Mouse (Mus musculus) A20 (cell line): ENCODE measurements around the gene Mylk.

Source experiments
- DNase-seq: peaks from one replicate; pipeline ENCODE4 v3.0.0-alpha.2; 2011; ENCODE audit warnings: low read depth, low spot score

Gene Mylk

DNA sequence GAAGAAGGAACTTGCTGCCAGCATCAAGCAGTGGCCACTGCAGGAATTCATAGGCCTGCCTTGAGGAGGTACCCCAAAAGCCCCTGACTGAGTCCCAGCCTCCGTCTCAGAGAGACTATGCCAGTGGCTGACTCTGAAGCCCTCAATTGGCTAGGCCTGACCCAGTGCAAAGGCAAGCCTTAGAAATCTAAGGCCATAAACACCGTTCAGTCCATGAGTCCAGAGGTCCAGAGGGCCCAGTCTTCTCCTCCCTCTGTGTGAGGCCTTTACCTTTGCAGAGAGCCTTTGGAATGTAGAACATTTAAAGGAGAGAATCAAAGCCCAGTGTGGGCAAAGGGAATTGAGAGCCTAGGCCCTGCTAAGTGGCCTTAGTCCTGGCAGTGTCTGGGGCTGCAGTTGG lies 193.2 kb downstream of the Mylk start:
- DNase-seq = no peak

DNA sequence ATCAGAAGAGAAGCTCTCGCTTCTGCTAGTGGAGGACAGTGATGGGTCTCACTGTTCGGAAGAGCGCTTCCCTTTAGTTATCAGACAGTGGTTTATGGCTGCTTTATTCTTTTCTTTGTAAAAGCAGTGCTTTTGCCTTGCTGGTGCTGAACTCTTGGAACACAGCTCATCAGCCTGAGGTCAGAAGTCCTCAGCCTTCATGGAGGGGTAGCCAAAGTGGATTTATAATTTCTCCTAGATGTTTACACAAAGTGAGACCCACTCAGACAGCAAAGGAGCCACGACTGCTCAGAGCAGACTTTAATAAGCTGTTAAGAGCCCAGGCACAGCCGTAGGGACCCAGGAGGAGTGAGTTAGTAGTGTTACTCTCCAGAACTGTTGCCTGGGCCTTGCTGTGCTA lies 194.9 kb downstream of the Mylk start:
- no peak for DNase-seq

DNA sequence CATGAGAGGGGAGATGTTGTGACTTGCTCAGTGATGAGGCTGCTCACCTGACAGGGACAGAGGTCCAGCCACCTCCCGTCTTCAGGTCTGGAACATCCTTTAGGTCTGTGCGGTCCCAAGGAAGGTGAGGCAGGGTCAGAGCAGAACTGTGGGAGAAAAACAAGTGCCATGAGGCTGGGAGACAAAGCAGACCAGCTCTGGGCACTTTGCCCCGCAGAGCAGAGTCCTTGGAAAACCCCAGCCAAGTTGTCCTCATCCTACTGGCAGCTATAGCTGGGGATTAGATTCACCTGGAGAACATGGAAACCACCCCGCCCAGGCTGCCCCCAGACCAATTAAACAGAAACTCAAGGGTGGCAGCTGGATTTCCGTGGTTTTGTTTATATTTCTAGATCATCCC lies 195.4 kb downstream of the Mylk start:
- no peak for DNase-seq

DNA sequence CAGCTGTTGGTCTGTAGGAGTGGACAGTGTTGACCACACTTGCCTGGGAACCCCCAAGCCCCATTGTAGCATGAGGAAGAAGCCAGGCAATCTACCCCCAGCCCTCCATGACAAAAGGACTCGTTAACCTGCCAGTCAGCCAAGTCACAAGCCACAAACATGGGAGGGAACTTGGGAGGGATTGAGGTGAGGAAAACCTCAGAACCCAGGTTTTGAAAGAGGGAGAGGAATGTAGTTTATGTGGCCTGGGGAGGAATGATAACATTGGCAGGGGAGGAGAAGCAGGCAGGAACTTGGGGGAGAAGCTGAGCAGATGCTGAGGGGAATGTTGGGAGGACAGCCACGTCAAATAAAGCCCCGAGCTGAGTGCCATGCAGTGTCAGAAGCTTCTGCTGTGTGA lies 196.9 kb downstream of the Mylk start:
- DNase-seq = no peak

DNA sequence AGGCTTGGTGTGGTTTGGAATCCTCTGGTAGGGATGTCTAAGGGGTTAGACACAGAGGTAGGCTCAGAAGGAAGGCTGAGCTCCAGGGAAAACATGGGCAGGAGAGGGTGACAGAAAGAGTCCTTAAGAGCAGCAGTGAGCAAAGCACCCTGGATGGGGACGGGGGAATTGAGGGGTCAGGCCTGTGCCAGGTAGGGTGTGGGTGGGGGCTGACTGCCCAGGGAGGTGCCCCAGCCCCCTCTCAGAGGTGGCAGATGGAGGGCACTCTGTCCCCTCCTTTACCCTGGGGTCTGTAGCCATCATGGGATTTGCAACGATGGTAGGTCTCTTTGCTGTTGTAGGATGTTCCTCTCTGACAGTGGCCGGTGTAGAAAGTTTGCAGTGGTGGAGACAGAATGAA lies 201.3 kb downstream of the Mylk start:
- no peak for DNase-seq

DNA sequence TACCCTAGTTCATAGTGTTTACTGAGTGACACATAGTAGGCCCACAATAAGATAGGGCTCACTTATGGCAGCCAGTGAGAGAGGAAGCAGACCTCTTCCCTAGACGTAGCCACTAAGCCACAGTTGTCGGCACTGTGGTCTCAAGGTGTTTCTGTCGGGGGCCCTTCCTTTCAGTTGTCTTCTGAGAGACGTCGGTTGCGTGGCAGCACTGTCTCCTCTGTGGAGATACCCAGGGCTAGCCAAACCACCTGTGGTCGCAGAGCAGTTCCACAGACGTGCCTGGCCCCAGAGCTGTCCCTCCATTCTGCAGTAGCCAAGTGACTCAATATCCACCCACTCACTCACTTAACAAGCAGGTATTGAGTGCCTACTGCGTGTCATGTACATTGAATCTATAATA lies 205.9 kb downstream of the Mylk start:
- DNase-seq = no peak

DNA sequence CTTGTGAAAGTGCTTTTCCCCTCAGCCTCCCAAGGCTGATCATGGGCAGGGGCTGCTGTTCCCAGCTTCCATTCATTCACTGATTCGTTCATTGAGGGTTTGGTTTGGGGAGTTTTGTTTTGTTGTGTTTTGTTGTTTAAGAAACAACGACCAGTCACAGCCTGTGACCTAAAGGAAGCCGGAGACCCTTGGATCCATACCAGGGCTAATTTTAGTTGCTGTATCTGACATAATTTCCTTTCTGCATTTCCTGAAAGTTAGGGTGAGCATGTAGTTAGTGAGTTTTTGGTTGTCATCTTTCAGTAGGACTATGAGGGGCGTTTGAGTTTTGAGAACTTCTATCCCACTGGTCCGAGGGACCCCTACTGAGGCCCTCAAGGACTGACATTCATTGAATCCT lies 207.2 kb downstream of the Mylk start:
- DNase-seq = no peak

DNA sequence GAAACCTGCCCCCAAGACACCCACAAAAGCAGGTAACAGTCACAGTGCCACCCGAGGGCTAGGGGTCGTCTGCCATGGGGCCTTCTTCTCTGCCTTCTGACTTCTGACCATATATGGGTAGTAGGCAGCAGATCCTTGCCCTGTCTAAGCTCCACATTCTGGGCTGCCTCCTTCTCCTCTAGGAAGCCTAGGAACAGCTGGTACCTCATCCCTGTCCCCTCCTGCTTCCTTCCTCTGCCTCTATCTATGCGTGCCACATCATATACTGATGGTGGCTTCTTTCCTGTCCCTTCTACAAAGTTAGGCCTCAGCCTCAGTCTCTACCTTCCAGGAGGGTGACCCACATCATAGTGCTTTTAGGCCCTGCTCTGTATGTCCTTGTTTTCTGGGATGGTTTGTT lies 207.8 kb downstream of the Mylk start:
- no peak for DNase-seq

DNA sequence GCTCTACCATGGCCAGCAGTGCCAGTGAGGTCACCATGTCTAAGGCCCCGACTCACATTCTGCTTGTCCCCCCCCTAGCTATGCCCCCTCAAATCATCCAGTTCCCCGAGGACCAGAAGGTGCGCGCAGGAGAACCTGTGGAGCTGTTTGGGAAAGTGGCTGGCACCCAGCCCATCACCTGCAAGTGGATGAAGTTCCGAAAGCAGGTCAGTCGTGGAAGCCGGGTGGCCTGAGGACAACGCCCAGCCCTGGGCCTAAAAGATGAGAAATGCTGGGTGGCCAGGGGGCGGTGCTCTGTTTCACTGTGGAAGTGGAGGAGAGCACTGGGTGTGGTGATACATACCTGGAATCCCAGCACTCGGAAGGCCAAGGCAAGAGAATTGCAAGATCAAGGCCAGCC lies 208.5 kb downstream of the Mylk start:
- DNase-seq = no peak

DNA sequence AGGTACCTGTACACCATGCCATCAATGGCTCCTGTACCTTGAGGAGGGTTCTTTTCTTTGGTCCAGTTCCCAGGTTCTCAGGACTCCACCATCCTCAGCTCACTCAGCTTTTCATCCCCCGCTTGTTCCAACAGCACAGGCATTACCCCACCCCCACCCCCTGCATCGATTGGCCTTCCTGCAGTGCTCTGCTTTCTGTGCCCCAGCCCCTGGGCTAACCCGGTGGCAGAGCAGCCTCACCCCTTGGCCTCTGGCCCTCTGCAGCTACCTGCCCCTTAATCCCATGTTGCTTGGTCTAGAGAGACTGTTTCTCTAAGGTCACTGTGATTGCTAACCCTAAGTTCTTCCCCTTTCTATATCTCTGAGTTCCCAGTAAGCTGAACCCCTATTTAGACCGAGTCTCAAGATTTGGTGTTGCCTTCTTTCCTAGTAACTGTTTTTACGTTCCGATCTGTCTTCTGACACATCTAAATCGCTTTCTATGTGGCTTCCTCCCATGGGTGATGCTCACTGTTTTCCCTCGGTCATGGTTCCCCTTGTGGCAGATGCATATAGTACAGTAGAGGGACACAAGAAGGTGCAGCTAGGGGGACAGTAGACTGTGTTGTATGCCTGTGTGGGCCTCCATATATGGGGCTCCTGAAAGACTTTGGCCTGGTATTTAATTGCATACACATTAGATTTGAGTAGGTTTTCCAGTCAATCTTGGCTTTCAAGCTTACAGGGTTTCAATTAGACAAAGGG lies 212.6 kb downstream of the Mylk start:
- DNase-seq = no peak

DNA sequence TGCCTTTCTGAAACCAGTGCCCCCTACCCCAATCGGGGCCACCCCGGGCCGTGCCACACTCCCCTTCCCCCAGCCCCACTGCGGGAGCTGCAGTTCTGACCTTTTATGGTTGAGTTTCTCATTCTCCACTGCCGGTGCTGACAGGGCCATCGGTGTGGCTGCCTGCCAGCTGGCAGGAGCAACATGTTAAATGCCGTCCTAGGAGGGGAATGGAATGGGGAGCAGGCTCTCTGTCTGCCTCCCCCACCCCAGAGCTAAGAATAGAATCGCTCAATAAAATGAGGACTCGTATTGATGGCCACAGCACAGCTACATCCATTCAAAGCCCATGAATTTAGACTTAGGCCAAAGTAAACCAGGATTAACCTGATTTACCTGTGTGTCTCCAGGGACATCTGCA lies 213.7 kb downstream of the Mylk start:
- no peak for DNase-seq

DNA sequence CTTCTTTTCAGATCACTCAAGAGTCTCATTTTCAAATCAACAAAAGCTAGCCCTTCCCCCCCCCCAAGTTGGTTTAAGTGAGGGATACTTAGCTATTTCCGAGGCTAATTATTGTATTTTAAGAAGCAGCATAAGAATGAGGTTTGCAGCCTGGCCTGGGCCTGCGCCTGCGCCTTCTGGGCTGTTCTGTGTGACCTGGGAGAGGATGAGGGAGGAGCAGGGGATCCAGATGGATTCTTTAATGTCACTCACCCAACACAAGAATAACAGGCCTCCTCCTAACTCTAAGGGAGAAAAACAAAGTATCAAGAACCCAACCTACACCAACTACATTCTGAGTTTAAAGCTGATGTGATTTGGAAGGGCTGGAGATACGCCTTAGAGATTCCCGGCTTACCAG lies 214.3 kb downstream of the Mylk start:
- no peak for DNase-seq

DNA sequence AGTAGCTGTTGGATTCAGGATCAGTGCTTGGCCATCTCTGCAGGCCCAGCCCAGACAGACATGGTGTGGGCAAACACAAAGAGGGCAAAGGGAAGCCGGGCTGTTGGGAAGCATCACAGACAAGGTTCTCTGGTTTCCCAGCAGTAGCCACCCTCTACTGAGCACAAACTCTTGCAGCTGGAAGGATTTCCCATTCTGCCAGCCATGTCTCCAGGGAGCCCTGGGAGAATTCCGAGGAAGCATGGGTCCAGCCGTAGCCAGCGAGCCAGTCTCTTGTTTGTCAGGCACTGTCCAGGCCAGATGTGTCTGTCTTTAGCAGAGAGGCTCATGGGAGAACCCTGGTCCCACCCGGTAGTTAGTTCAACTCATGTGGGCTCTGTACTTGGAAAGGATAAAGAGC lies 215.2 kb downstream of the Mylk start:
- no peak for DNase-seq

DNA sequence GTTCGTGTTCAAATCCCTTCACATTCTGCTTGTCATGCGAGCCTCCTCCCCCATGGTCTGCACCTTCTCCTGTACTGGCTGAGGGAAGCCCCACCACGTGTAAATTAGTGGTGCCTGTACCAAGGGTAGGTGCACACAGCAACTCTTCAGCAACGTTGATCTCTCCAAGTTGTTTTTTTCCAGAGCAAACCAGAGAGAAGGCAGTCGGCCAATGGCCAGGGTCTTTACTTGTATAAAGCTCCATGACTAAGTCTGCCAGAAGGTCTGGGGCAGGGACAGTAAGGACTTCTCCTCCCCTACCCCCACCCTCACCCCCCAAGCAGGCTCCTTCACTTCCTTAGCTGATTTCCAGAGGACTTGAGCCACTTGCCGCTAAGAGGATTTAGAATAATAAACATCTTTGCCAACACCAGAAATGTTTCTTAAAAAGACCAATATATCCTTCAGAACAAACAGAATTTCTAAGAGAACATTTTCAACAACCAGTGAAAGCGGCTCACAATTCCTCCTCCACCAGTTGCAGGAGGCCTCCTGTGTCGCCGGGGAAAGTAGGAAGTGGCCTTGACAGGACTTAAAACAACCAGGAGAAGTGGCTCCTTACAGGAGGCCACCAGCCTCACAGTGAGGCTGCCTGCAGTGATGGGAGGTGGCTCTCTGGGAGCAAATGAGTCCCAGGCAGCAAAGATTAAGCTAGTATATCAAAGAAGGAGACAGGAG lies 216.0 kb downstream of the Mylk start:
- DNase-seq = no peak

DNA sequence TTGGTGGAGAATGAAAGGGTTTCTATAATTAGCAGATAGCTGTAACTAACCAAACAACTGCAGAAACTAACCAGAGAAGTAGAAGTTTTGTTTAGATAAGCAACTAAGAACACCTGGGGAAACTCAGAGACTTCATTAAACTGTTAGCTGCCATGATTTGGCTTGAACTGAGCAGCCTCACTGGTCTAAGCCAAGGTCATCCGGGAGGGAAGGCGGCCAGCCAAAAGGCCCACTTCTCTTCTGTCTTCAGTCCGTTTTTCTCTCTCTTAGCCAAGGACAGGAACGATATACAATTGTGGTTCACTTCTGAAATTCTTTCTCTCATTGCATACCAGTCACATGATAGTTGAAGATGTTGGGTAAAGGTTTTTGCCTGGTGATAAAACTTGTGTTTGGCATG lies 217.3 kb downstream of the Mylk start:
- no peak for DNase-seq

DNA sequence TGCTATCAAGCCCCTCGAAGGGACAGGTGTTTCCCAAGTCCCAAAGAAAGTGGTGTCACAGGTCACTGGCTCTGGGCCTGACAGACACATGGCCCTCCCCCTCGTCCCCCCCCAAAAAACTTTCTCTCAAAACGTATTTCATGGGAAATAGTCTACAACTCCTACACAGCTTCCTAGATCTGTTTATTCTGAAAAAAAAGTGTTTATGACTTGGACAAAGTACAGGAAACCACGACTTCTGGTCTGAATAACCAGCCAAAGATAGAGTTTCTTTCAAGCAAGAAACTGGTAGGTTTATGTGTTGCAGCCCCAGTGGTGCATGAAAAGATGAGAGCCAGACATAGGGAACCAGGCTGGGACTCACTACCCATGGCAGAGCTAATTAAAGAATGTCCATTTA lies 218.0 kb downstream of the Mylk start:
- DNase-seq = no peak

DNA sequence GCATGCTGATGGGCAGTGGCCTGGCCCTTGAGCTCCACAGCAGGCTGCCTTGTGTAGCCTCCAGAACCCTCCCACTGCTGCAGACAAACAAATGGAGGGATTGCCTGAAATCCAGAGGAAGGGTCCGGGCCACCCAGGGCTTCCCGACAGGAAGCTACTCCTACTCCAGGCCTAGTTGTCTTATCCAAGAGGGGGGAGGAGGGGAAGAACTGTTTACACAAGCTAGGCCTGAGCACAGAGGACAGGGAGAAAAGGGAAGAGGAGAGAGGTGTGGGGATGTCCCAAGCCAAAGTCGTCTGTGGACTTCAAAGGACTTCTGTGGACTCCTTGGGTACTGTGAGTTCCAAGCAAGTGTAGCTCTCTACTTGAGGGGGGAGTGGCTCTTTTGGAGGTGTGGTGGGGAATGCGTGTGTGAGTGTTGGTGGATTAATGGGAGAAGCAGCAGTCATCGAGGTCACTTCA lies 221.6 kb downstream of the Mylk start:
- no peak for DNase-seq

DNA sequence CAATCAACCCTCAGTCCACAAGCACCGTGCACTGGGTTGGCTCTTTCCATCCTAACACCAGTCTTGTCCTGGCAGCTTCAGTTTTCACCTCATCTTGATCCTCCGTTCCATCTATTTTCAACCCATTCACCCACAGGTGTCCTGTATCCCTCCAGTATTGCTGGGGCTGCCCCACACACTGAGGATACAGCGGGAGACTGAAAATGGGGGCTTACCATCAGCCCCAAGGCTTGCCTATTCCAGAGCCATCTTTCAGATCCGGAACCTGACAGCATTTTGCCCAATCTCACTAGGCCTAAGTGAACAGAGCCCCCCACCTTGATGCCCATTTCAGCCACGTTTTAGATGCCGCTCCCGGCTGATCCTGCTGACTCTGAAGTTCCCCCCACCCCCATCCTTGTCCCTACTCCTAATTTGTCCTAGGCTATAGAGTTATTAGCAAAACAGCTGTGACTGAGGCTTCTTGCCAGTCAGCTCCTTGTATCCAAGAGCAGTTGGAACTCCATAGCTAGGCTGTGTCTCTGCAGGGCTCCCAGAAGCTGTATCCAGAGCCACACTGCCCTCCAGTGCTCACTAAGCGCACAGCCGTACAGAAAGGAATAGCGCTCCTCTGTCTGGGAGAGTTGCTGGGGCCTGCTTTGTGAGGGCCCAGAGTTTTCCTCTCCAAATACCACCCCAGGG lies 222.2 kb downstream of the Mylk start:
- peak; percentile 35 for DNase-seq

DNA sequence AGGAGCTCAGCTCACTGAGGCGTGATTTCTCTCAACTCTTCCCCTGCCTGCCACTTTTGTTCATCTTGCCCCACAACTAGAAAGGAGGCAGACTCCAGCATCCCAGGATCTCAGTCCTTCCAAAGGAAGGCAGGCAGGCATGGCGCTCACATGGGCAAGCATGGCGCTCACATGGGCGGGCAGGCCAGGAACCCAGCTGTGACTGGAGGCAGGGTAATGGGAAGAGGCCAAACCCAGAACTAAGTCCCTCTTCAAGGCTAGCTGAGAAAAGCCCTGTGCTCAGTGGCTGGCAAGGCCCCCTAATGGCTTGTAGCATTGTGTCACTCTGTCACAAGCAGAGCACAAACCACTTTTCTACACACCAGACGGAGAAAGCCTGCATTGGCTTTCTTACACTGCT lies 223.2 kb downstream of the Mylk start:
- no peak for DNase-seq

DNA sequence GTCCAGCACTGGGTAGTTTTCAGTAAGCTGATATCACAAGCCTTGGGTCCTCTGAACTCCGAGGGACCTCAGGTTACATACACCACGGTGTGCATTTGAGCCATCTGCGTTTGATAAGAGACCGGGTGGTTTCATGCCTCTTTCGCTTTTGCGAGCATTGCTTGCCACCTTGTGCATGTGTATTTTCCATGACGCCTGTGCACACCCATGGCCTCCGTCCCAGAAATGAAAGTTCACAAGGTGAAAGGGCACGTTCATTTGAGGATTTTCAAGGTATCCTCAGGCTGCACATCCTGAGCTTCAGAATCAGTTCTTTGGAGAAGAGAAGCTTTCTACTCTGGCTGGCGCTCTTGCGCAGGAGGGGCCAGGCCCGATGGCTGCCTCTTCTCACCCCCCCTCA lies 227.5 kb downstream of the Mylk start:
- DNase-seq = no peak

DNA sequence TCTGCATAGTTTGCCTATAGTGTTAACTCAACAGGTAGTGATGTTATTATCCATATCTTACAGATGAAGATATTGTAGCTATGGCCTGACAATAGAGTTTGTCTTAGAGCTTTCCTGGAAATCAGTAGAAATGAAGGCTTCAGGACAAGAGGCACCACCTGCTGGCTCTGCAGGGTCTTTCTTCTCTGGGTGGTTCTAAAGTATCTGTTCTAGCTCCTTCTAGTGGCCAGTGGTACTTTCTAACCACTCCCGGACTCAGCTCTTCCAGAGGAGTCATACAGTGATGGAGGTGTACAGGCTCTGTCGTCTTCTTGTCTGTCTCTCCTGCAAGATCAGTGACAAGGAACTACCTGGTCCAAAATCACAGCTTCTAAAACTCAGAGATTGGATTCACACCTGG lies 230.5 kb downstream of the Mylk start:
- peak; percentile 40 for DNase-seq

DNA sequence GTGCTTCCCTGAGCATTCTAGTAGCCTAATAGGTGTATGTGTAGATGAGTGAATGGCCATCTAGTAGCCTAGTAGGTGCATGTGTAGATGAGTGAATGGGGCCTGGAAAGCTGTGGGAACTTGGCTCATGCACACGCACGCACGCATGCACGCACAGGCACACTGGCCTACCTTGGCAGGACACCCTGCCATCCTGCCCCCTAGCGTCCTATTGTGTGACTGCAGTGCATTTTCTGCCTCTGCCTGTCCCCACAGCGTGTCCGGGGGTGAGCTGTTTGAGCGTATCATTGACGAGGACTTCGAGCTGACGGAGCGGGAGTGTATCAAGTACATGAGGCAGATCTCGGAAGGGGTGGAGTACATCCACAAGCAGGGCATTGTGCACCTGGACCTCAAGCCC lies 231.6 kb downstream of the Mylk start:
- peak; percentile 54 for DNase-seq

DNA sequence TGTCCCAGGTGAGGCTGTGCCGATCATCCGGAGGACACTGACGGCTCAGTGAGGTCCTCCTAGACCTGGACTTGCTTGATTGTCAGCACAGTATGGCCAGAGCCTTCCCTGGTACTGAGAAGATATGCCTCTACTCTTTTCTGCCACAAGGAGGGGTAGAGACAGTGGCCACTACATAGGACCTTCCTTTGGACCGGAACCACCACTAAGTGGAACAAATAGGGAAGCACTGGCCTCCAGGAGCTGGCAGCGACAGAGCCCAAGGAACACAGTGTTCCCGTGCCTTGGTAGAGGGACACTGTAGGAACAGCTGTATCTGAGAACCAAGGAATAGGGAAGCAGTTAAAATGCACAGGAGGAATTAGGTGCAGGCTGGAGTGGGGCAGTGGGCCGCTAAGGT lies 233.0 kb downstream of the Mylk start:
- DNase-seq = no peak
